28 mouse cellular contexts compared by ENCODE assay signal in the genomic region with DNA sequence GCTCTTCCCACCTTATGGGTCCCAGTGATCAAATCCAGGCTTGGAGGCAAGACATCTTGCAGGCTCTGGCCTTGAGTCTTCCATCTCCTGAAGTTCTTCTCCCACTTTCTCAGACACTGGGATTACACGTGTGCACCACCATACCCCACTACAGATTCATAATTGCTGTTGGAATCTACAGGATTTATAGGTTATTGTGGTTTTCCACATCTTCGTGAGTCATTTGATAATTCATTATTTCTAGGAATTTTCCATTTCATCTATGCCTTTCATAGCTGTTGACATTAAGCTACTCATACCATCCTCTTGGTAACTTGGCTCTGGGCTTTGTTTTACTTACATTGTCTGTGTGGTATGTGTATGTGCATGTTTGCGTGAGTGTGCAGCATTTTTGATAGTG.
"Had no signal": no experiment of that assay in that cellular context is flagged by ENCODE, and none has a peak within 500 bp of the region (broad histone marks: within the 10 kb centered on the region; RNA-seq: fewer than 3 reads in every experiment).

No protein-coding gene starts in this region.

- H3K36me3 ChIP-seq: limb, embryonic 10.5 days; limb, embryonic 12.5 days; limb, embryonic 13.5 days; limb, embryonic 15.5 days; liver, embryonic 12.5 days; liver, embryonic 13.5 days; liver, embryonic 15.5 days; lung, embryonic 15.5 days; midbrain, embryonic 10.5 days; midbrain, embryonic 12.5 days; midbrain, embryonic 13.5 days; midbrain, embryonic 15.5 days; neural tube, embryonic 12.5 days had no signal

- H3K4me3 ChIP-seq: limb, embryonic 10.5 days; limb, embryonic 12.5 days; limb, embryonic 13.5 days; limb, embryonic 15.5 days; liver, embryonic 12.5 days; liver, embryonic 13.5 days; liver, embryonic 15.5 days; lung, embryonic 15.5 days; megakaryocyte, embryonic 14.5 days; midbrain, embryonic 10.5 days; midbrain, embryonic 12.5 days; midbrain, embryonic 13.5 days; midbrain, embryonic 15.5 days; myocyte; neural tube, embryonic 12.5 days had no signal

- H3K27ac ChIP-seq: limb, embryonic 10.5 days; limb, embryonic 12.5 days; limb, embryonic 13.5 days; limb, embryonic 15.5 days; liver, embryonic 12.5 days; liver, embryonic 13.5 days; liver, embryonic 14.5 days; liver, embryonic 15.5 days; lung, embryonic 15.5 days; macrophage; midbrain, embryonic 10.5 days; midbrain, embryonic 12.5 days; midbrain, embryonic 13.5 days; midbrain, embryonic 15.5 days; neural tube, embryonic 12.5 days had no signal

- H3K27me3 ChIP-seq: limb, embryonic 15.5 days; liver, embryonic 15.5 days; lung, embryonic 15.5 days; midbrain, embryonic 12.5 days; midbrain, embryonic 13.5 days; midbrain, embryonic 15.5 days; neural tube, embryonic 12.5 days had no signal

- DNase-seq: left cerebral cortex, postnatal 4 days; liver; liver, embryonic 13.5 days; liver, postnatal 0 days; lung, adult 18-20 months; lung, adult 2 months; lung, embryonic 14.5 days; lung, postnatal 10 days; lung, postnatal 14 days; lung, postnatal 36 days; lung, postnatal 4 days; midbrain, embryonic 14.5 days had no signal
